Mouse (Mus musculus) splenic B cell, adult 2 months (primary cell): Measurements from ENCODE around the gene Fhl2.
A peak's percentile ranks its signal among the peaks of the same experiment; 100 is the strongest.
"Not testable (repeated sequence)": the region's sequence is repeated elsewhere in the genome, so short reads cannot be mapped to it uniquely, and the experiment has no call there.

ENCODE experiments used
- DNase-seq: peaks from one replicate; pipeline ENCODE4 v3.0.0-alpha.2; 2011; ENCODE audit warnings: low read depth, low spot score
- H3K27me3 ChIP-seq: 2 replicates; pipeline ENCODE4 v1.6.1; 2012; ENCODE audit warnings: mild to moderate bottlenecking, low read length, moderate library complexity, mixed read lengths; ENCODE audit not compliant: control insufficient read depth, poor library complexity, insufficient read depth, severe bottlenecking
- H3K36me3 ChIP-seq: 2 replicates; pipeline ENCODE4 v1.6.1; 2012; ENCODE audit warnings: mild to moderate bottlenecking, low read length, moderate library complexity, mixed read lengths; ENCODE audit not compliant: control insufficient read depth, poor library complexity, insufficient read depth, severe bottlenecking

Gene Fhl2

DNA sequence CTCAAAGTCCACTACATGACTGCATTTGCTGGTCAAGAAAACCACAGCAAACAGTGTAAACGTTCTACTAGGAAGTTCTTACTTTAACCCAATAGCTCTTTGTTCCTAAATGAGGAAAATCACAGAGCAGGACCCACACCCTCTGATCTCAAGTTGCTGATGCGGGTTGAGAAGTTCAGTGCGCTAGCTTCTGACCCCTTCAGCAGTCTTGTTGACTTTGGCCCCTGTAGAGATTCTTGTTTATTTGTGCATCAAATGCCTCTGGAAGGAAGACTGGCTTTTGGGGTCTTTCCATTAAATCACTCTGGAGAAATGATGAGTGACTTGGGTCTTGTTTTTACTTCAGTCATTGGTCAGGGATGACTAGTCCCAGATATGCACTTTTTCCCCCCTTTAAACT lies 46.6 kb downstream of the Fhl2 start:
- DNase-seq: no peak
- H3K27me3 ChIP-seq: no peaks in the 10 kb centered on the region
- no peaks in the 10 kb centered on the region for H3K36me3 ChIP-seq

DNA sequence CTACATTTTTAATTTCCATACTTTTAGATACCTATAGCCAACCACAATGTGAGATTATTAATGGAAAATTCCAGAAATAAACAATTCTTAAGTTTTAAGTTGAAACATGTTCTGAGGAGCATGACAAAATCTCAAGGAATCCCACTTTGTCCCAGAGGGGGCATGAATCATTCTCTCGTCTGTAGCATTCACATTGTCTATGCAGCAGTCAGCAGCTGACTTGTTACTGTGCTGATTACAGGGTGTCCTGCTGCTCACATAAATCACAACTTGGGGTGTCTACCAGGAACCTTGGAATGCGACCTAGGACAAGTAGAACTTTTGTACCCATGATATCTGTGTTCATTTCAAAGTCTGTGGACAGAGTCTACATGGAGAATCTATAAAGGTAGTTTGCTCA lies 49.3 kb downstream of the Fhl2 start:
- Histone ChIP-seq H3K36me3 (no peaks in the 10 kb centered on the region), H3K27me3 (no peaks in the 10 kb centered on the region)
- no peak for DNase-seq

- no peaks in the 10 kb centered on the region for H3K27me3 ChIP-seq
- H3K36me3 ChIP-seq: no peaks in the 10 kb centered on the region
- DNase-seq: no peak
These were observed 51.4 kb downstream of the Fhl2 start for GRCm38 (mm10) chr1:43145388-43145787.

GRCm38 (mm10) chr1:43144338-43144906 lies 52.4 kb downstream of the Fhl2 start:
- Histone ChIP-seq H3K36me3 (no peaks in the 10 kb centered on the region), H3K27me3 (no peaks in the 10 kb centered on the region)
- DNase-seq: no peak

- Histone ChIP-seq H3K27me3 (no peaks in the 10 kb centered on the region), H3K36me3 (no peaks in the 10 kb centered on the region)
- no peak for DNase-seq
These were observed 53.0 kb downstream of the Fhl2 start for GRCm38 (mm10) chr1:43143791-43144190.

- DNase-seq: peak; percentile 17
- H3K27me3 ChIP-seq: no peaks in the 10 kb centered on the region
- no peaks in the 10 kb centered on the region for H3K36me3 ChIP-seq
These were observed 53.5 kb downstream of the Fhl2 start for GRCm38 (mm10) chr1:43143284-43143683.

- DNase-seq: no peak
- no peaks in the 10 kb centered on the region for H3K27me3 ChIP-seq
- H3K36me3 ChIP-seq: no peaks in the 10 kb centered on the region
These were observed 53.9 kb downstream of the Fhl2 start for GRCm38 (mm10) chr1:43142849-43143248.

DNA sequence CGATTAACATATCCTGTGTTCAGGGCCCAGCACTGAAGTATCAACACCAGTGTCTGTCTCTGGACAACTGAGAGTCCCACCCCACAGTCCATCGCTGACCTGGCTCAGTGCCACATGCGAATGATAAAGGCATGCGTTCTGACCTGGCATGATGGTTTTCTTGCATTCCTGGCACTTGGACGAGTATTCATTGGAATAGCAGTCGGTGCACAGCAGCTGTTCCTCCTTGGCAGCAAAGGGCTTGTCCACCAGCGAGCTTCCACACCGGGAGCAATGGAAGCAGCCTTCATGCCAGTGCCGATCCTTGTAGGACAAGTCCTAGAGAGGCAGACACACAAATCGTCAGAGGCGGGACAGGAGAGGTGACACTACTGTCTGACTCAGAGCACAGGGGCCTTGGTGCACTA lies 55.2 kb downstream of the Fhl2 start:
- no peak for DNase-seq
- Histone ChIP-seq H3K36me3 (no peaks in the 10 kb centered on the region), H3K27me3 (no peaks in the 10 kb centered on the region)

- no peaks in the 10 kb centered on the region for H3K27me3 ChIP-seq
- DNase-seq: peak; percentile 91
- H3K36me3 ChIP-seq: no peaks in the 10 kb centered on the region
These were observed 57.1 kb downstream of the Fhl2 start for GRCm38 (mm10) chr1:43139587-43140266.

DNA sequence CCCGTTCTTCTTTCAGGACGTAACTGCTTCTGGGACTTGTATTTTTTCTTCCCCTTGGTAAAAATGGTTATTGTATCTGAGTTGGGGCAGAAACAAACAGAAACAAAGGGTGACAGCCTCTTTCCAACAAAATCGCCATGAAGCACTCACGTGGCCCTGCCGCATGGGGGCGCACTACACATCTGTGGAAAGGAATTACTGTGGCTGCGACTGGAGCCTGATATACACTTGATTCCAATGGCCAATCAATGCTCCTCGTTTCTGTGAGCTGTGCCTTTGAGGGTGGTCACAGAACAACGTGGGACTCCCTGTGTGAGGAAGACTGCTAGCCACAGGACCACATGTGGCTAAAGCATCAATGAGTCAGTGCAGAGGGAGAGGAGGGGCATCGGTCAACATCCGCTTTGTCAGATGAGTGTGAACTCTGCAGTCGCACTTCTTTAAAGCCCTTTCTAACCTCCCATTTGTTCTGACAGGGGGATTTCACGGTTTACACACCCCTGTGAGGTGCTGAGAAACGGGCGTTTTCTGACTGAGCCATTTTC lies 58.4 kb downstream of the Fhl2 start:
- Histone ChIP-seq H3K36me3 (no peaks in the 10 kb centered on the region), H3K27me3 (no peaks in the 10 kb centered on the region)
- peak; percentile 6 for DNase-seq

DNA sequence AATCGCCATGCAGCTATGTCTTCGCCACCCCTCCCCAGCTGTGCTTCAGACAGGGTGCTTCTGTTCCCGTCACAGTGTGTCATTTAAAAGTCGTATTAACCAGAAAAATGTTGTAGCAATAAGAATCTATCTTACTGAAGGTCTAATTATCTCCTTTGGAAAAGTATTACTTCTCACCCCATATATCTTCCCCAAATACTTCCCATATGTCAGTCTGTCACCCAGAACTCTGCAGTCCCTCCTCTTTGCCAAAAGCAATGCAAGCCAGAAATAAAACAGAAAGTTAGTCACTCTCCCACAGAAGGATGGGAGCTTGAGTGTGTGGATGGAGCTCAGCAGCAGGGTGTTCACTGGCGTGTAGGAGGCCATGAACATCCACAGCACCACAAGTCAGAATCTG lies 59.5 kb downstream of the Fhl2 start:
- H3K36me3 ChIP-seq: no peaks in the 10 kb centered on the region
- no peaks in the 10 kb centered on the region for H3K27me3 ChIP-seq
- DNase-seq: no peak

DNA sequence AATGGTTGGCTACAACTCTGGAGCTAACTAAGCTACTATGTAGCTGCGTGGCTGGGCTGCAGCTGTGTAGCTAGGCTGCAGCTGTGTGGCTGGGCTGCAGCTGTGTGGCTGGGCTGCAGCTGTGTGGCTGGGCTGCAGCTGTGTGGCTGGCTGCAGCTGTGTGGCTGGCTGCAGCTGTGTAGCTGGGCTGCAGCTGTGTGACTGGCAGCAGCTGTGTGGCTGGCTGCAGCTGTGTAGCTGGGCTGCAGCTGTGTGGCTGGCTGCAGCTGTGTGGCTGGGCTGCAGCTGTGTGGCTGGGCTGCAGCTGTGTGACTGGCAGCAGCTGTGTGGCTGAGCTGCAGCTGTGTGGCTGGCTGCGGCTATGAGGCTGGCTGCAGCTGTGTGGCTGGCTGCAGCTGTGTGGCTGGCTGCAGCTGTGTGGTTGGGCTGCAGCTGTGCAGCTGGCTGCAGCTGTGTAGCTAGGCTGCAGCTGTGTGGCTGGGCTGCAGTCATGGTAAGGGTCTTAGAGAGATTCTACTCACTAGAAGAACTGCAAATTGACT lies 60.2 kb downstream of the Fhl2 start:
- DNase-seq, H3K36me3 ChIP-seq: not testable (repeated sequence)

DNA sequence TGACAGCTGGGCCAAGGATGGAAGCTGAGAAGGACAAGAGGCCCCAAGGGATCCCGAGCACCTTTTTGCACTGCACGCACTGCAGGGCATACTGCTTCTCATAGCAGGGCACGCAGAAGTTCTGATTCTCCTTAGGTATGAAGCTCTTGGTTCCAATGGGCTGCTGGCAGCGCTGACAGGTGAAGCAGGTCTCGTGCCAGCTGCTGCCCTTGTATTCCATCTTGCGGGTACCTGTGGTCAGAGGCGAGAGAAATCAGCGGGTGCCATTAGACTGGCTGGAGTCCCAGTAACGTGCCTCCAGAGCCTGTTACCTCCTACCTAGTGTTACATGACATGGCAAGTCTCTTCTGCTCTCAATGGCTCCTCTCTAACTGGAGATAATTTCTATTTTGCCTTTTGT lies 65.2 kb downstream of the Fhl2 start:
- no peak for DNase-seq
- Histone ChIP-seq H3K27me3 (no peaks in the 10 kb centered on the region), H3K36me3 (no peaks in the 10 kb centered on the region)

More for the DNA sequence above, 60.2 kb downstream of the Fhl2 start:
- not testable (repeated sequence) for H3K27me3 ChIP-seq

DNA sequence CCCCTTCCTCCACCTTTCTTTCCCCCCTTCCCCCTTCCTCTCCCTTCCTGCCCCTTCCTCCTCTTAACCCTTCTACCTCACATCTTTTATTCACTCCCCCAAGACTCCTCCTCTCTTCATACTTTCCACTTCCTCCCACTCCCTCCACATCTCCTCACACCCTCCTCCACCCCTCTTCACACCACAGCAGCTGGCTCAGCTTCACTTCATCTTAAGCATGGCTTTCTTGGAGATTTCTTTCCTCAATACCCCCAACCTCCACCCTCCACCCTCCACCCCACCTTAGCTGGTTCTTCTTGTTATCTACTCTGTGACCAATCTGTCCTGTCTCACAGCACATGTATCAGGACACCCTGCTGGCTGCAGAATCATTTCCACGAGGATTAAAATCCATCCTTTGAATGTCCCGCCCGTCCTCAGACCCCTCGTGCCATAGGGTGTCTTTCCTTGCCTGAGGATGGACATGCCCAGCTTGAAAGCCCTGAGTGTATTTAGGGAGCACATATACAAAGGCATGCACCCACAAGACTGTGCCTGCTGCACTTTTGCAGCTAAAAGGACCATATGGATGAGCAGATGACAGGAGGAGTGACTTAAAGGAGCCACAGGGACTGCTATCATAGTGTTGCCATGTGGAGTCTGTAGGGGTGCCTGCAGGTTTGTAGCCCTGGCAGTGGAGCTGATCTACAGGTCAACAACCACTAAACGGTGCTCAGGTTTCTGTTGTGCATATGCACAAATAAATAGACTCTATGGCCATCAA lies 66.4 kb downstream of the Fhl2 start:
- DNase-seq: no peak
- no peaks in the 10 kb centered on the region for H3K36me3 ChIP-seq
- no peaks in the 10 kb centered on the region for H3K27me3 ChIP-seq
